Mouse (Mus musculus) cortical plate, adult 2 months (tissue): Measurements from ENCODE around the gene Smarcd2. TPM values are rescaled to one million over a fixed set of nuclear protein-coding genes. Genes with fewer than 3 reads are reported as not detected.
A peak's percentile ranks its signal among the peaks of the same experiment; 100 is the strongest.

Experiments used
- H3K27ac ChIP-seq: fragments of 200-500 bp; 2 replicates; pipeline ENCODE4 v1.5.1; 2012; ENCODE audit warnings: low read length, control low read depth, inconsistent platforms; ENCODE audit not compliant: insufficient read depth
- H3K4me1 ChIP-seq: fragments of 200-500 bp; 2 replicates; pipeline ENCODE4 v1.6.1; 2011; ENCODE audit warnings: low read length; ENCODE audit not compliant: control insufficient read depth, insufficient read depth
- H3K4me3 ChIP-seq: fragments of 200-500 bp; 2 replicates; pipeline ENCODE4 v1.5.1; 2011; ENCODE audit warnings: mild to moderate bottlenecking, low read length, control low read depth; ENCODE audit not compliant: insufficient read depth
- CTCF ChIP-seq: fragments of 200-500 bp; IDR thresholded peaks from 2 replicates; pipeline ENCODE4 v1.5.1; 2011; ENCODE audit warnings: mild to moderate bottlenecking, control low read depth, low read length; ENCODE audit not compliant: insufficient read depth; ENCODE audit errors: extremely low read depth
- POLR2A ChIP-seq: fragments of 200-500 bp; IDR thresholded peaks from 2 replicates; pipeline ENCODE4 v1.6.1; 2011; ENCODE audit warnings: mild to moderate bottlenecking, low read length, control low read depth; ENCODE audit not compliant: insufficient read depth; ENCODE audit errors: extremely low read depth
- polyA plus RNA-seq: library from polyadenylated mRNA; depleted of rRNA; stranded (reverse); fragments of >200 nt; gene quantifications from 2 replicates; pipeline ENCODE4 v1.2.3, GENCODE M21; 2012

The Smarcd2 gene
- polyA plus RNA-seq, 1 experiment, result 32.3 TPM

DNA sequence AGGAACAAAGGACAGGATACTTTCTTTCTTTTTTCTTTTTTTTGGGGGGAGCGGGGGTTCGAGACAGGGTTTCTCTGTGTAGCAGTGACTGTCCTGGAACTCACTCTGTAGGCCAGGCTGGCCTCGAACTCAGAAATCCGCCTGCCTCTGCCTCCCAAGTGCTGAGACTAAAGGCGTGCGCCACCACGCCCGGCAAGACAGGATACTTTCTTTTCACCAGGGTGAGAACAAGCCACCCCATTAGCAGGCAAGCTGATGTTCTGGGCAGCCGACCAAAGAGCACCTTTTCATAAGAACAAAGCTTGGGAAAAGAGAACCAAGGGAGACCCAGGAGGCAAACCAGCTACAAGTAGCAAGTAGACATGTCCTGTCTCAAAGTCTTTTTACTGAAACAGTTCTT lies 34.0 kb upstream of the Smarcd2 start:
- Histone ChIP-seq H3K4me1 (no peaks in the 10 kb centered on the region), H3K27ac (no peak overlapping the region), H3K4me3 (no peak overlapping the region)
- TF ChIP-seq POLR2A (no peak), CTCF (no peak)

DNA sequence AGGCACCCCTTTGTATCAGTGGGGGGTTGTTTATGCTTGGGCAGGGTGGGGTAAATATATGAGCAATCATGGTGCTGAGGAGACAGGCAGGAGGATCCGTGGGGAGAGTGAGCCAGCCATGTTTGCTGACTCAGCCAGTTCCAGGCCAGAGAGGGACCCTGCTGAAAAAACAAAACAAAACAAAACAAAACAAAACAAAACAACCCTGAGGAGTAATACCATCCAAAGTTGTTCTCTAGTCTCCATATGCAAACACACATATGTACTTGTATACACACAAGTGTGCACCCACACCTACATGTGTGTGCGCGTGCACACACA lies 33.3 kb upstream of the Smarcd2 start:
- Histone ChIP-seq H3K4me1 (no peaks in the 10 kb centered on the region), H3K4me3 (no peak overlapping the region), H3K27ac (no peak overlapping the region)
- TF ChIP-seq POLR2A (no peak), CTCF (no peak)

DNA sequence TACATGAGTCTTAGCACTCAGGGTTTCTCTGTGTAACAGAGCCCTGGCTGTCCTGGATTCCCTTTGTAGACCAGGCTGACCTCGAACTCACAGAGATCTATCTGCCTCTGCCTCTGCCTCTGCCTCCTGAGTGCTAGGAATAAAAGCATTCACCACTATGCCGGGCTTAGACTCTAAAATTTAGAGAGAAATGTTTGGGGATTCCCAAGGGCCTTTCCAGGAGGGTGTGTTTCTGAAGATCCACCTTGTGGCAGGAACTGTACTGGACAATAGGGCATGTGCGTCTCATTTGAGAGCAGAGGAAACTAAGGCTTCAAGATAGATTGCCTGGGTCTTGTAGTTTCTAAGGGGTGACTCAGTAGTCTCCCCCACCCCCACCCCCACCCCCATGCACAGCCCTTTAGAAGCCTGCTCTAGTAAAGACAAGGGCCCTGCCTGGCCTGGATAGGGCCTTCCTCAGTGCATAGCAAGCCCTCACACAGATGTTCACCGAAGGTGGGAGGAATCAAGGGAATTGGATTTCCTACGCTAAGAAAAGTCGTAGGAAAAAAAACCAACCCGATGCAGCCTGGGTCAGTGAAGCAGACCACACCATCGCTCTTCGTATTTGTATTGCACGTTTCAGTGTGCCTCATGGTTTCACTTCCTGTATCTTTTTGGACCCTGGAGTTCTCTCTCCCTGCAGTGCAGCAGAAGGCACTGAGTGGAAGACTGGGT lies 32.7 kb upstream of the Smarcd2 start:
- Histone ChIP-seq H3K4me3 (no peak overlapping the region), H3K4me1 (no peaks in the 10 kb centered on the region), H3K27ac (no peak overlapping the region)
- no peak for TF ChIP-seq POLR2A
- TF ChIP-seq CTCF, result no peak

- peak; percentile 97 for TF ChIP-seq CTCF
- TF ChIP-seq POLR2A, result no peak
- H3K4me1 ChIP-seq, result no peaks in the 10 kb centered on the region
- no peak overlapping the region for H3K27ac ChIP-seq
- H3K4me3 ChIP-seq, result no peak overlapping the region
These were observed 29.9 kb upstream of the Smarcd2 start for GRCm38 (mm10) chr11:106302634-106303033.

- no peak within 1 kb of the TSS for H3K27ac ChIP-seq
- TF ChIP-seq POLR2A, result no peak
- TF ChIP-seq CTCF, result no peak
- H3K4me3 ChIP-seq, result no peak within 1 kb of the TSS
- no peaks in the 10 kb centered on the region for H3K4me1 ChIP-seq
These were observed 29.0 kb upstream of the Smarcd2 start, which contains the start of gene Gh for GRCm38 (mm10) chr11:106301765-106302164. Gene Gh, minus strand, starts transcription at chr11:106301865.

DNA sequence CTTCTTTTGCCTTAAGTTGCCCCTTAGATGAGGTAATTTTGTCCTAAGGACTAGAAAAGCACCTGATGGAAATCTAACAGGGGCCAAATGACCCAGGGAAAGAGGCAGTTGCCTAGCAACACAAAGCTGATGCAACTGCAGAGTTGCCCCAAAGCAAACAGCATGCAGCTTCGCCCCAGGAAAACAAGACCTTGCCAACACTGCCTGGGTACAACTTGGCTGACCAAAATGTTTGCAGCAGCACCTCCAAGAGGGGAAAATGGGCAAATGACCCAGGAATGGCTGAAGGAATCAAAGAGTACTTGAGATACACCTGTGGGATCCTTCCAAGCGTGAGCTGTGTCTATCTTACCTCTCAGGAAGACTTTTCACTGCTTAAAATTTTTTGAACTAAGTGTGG lies 19.1 kb upstream of the Smarcd2 start:
- Histone ChIP-seq H3K27ac (no peak overlapping the region), H3K4me3 (no peak overlapping the region), H3K4me1 (peaks cover under 1% of the 10 kb centered on the region; the same call in 1 of the 2 replicates)
- TF ChIP-seq CTCF (no peak), POLR2A (no peak)

GRCm38 (mm10) chr11:106290376-106290775 lies 17.6 kb upstream of the Smarcd2 start:
- Histone ChIP-seq H3K4me3 (no peak overlapping the region), H3K27ac (no peak overlapping the region), H3K4me1 (peaks cover 1% of the 10 kb centered on the region; the same call in 1 of the 2 replicates)
- no peak for TF ChIP-seq POLR2A
- TF ChIP-seq CTCF, result no peak

GRCm38 (mm10) chr11:106289369-106289768 lies 16.6 kb upstream of the Smarcd2 start:
- Histone ChIP-seq H3K27ac (no peak overlapping the region), H3K4me3 (no peak overlapping the region), H3K4me1 (peaks cover 1% of the 10 kb centered on the region; the same call in 1 of the 2 replicates)
- TF ChIP-seq POLR2A (no peak), CTCF (0 out of 2 replicates have a peak, but pooled peaks have one; percentile 8)

DNA sequence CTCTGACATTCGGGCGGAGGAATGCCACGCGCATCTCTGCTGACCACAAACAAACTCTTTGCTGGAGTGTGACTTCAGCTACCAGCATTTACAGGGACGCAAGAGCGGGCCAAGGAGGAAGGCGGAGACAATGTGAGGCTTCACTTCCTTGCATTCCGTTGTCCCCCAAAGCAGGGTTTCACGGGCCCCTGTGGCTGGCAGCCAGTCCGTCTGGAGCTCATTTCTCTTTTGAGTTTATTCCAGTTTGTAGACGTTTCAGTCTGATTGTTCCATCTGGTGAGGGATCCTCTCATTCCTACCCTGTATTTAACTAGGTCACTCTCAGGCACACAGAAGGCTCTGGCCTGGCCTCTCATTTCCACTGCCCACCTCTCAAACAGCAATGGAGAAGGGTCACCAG lies 14.2 kb upstream of the Smarcd2 start:
- Histone ChIP-seq H3K27ac (no peak overlapping the region), H3K4me1 (peaks cover 1% of the 10 kb centered on the region; the same call in 1 of the 2 replicates), H3K4me3 (no peak overlapping the region)
- TF ChIP-seq POLR2A (no peak), CTCF (no peak)

- no peak for TF ChIP-seq POLR2A
- TF ChIP-seq CTCF, result no peak
- H3K4me1 ChIP-seq, result peaks cover 1% of the 10 kb centered on the region; the same call in 1 of the 2 replicates
- H3K4me3 ChIP-seq, result no peak overlapping the region
- no peak overlapping the region for H3K27ac ChIP-seq
These were observed 13.4 kb upstream of the Smarcd2 start for GRCm38 (mm10) chr11:106286206-106286605.
